Mouse (Mus musculus): ENCODE results near the gene Olfr721-ps1. TPM values are rescaled to one million over a fixed set of nuclear protein-coding genes. Genes with fewer than 3 reads are reported as not detected.
A peak's percentile ranks its signal among the peaks of the same experiment; 100 is the strongest.

Gene Olfr721-ps1
- not detected for polyA plus RNA-seq (2017; shearing (Covaris generic))

DNA sequence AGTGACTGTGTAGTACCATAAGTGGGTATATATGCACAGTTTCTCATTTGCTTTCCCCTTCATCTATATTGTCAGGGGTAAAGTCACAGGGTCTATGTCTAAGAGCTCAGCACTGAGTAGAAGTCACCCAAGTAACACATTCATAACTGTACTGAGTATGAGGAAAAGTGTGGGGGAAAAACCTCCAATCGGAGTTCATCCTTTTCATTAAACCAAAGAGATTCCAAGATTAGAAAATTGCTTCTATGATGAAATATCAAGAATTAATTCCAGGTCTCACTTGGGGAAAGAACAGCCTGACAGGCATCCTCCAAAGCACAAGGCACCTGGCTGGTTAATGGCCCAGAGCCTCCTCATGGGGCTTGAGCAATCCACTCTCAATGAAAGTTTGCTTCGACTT is at the start of gene Olfr721-ps1:
Gene Olfr721-ps1 (plus strand): TSS at position 301 of the 400 bp plus-strand sequence.
- no peak for ATAC-seq

DNA sequence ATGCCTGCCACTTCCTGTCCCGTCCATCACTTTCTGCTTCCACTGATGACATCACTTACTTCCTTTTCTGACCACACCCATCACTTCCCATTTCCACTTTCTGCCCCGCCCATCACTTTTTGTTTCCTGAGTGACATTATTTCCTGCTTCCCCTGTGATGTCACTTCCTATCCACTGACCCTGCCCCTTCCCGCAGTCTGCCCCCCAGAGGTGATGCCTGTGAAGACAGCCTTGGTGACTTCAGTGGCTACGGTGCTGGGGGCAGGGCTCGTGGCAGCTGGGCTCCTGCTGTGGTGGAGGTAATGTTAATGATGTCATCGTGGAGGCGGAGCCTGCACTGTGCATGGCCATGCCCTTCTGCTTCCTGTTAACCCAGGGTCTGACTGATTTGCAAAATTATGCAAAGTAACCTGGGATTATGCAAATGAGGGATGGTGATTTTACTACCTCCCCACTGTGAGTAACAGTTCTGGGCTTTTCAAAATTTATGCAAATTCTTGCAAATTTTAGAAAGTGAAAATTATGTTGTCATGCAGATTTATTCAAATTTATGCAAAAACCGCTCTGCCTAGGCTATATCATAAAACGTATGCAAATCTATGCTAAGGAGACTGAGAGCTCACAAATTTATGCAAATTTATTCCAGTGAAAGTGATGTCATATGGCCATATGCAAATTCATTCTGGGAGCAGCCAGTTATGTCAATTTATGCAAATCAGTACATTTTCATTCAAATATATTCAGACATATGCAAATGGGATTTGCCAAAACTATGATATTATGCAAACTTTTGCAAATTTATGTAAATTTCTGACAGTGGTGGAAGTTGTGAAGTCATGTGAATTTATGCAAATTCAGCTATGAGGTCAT is 49.1 kb upstream of the Olfr721-ps1 start:
- ATAC-seq, result no peak

DNA sequence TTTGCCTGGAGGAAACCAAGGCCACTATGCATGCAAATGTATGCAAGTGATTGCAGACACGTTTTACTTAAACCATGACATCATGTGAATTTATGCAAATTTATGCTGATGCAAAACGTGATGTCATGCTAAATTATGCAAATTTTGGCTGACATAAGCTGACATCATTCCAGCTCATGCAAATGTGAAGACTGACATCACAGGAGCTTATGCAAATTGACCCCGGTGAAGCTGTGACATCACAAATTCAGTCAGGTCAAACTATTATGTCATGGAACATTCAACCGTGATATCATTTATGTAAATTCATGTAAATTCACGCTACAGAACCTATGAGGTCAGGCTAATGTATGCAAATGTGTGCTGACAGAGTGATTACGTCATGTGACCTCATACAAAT is 48.5 kb upstream of the Olfr721-ps1 start:
- ATAC-seq, result peak; percentile 13

DNA sequence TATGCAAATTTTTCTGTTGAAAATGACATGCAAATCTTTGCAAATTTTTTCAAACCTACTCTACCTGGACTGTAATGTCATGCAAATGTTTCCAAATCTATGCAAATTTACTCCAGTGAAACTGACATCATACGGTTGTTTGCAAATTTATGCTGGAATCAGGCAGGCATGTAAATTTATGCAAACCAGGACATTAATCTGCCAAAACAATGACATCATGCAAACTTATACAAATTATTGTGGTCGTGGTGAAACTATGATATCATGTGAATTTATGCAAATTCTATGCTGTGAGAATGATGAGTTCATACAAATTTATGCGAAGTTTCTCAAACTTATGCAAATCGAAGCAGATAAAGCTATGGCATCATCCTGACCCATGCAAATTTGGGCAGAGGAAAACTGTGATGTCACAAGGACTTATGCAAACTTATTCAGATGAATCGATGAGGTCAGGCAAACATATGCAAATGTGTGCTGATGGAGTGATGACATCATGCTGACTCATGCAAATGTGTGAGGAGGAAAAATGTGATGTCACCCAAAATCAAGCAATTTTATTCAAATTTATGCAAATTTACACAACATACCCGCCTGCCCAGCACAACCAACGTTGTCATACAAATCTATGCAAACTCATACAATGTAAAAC is 47.9 kb upstream of the Olfr721-ps1 start:
- peak; percentile 5 for ATAC-seq

DNA sequence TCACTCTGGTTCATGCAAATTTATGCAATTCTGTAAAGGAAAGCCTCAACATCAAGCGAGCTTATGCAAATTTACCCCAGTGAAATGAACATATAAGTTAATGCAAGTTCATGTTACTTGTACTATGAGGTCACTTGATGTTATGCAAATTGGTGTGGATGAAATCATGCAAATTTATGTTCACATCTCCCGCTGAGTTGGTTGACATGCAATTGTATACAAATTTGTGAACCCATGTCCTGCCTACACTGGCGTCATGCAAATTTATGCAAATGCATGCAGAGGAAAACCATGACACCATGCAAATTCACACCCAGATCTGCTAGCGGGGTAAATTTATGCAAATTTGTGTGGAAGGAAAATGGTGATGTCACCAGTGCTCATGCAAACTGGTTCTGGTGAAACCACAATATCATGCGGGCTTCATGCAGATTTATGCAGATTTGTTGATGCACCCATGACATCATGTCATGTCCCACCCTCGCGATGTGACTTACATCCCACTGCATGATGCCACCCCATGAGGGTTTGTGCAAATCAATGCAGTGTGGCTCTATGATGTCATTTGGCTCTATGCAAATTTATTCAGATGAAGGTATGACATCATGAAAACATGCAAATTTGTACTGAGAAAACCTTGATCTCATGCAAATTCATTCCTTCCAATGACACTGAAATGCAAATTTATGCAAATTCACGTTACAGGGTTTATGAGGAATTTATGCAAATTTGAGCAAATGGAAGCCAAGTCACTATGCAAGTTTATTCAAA is 47.2 kb upstream of the Olfr721-ps1 start:
- ATAC-seq, result peak; percentile 7

DNA sequence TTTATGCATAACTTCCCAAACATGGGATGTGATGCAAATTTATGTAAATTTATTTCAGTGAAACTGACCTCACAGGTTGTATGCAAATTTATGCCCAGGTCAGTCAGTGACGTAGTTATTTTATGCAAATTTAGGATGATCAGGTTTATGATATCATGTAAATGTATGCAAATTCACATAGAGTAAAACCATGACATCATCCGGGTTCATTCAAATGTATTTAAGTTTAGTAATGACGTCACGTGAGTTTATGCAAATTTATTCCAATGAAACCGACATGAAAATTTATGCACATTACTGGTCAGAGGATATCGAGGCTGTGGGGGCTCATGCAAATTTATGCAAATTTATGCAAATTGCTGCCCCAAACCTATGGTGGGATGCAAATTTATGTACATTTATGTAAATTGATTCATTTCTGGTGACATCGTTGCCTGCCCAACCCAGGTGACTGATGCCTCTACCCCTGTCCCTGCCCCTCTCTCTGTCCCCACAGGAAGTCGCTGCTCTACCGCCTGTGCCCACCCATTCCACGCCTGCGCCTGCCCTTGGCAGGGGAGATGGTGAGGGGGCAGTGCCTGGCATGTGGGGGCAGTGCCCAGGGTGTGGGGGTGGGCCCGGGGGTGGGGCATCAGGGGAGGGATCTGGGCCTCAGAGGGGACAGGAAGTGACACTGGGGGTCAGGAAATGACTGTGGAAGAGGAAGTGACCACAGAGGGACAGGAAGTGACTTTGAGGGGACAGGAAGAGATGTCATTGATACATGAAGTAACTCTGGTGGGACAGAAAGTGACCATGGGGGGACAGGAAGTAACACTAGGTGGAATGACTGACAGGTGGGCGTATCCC is 46.4 kb upstream of the Olfr721-ps1 start:
- ATAC-seq, result no peak

DNA sequence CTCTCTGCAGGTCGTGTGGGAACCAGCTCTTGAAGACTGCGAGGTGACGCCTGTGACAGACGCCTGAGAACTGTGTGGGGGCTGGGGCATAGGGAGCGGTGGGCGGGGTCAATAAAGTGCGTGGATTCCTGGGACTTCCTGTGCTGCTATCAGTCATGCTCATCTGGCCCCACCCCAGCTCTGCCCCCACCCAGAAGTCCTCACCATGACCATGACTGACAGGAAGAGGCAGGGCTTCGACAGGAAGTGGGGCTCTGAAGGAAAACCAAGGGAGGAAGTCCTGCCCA is 45.8 kb upstream of the Olfr721-ps1 start:
- no peak for ATAC-seq

DNA sequence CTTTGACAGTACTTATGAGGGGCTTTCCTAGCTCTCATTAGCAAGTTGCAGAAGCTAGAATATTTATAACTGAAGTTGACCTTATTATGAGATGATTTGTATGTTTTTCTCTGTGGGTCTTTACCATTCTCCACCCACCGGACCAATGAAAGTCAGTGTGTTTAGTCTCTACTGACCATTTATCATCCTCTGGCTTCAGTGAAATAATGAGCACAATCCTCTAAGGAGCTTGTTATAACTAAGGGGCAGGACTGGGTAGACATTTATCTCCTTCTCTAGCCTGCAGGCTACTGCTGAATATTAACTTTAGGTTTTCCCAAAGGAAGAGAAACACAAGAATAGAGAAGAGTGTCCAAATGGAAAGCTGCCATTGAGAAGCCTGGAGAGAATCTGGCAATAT is 5.6 kb upstream of the Olfr721-ps1 start:
- no peak for ATAC-seq

DNA sequence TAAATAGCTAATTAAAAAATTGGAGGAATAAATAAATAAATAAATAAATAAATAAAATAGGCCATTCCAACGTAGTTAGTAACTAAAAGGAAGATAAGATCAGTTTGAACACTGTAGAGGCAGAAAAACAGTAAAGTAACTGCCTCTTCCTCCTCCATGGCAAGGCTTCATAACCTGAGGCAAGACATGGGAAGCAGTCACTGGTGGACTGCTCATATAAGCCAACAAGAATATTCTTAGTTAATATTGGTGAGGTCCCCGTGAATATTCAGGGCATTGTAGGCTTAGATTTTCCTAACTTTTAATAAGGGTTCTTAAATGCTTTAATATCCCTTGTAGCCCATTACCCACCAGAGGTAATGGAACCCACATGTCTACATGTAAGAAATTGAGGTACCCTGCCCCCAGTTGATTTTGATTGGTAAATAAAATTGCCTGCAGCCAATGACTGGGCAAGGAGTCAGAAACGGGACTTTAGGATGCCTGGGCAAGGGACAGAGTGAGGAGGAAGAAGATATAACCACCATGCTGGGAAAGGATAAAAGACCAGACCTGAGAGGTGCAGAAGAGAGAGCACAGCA is 35.1 kb downstream of the Olfr721-ps1 start:
- no peak for ATAC-seq

Other genes starting within 250 kb of the Olfr721-ps1 start
- gene Olfr720, start 214.5 kb upstream of the Olfr721-ps1 start, polyA plus RNA-seq (2017; shearing (Covaris generic)), result not detected
- gene Olfr31, start 78.5 kb upstream of the Olfr721-ps1 start, polyA plus RNA-seq (2017; shearing (Covaris generic)), result under 1 TPM in 1 of 3 experiments, not detected in 2; 0.13 TPM
- 1 to 10 TPM; 3.6 to 10.0 (median 4.1) TPM for gene Il3ra, start 55.0 kb upstream of the Olfr721-ps1 start, polyA plus RNA-seq (2017; shearing (Covaris generic))